Mouse (Mus musculus) CD4-positive helper T cell, adult 2 months (primary cell): ENCODE results near the gene Snx5.
A peak's percentile ranks its signal among the peaks of the same experiment; 100 is the strongest.

Experiments
- DNase-seq: peaks from one replicate; pipeline ENCODE4 v3.0.0-alpha.2; 2012; ENCODE audit warnings: low read depth, missing footprints, low spot score

The Snx5 gene

DNA sequence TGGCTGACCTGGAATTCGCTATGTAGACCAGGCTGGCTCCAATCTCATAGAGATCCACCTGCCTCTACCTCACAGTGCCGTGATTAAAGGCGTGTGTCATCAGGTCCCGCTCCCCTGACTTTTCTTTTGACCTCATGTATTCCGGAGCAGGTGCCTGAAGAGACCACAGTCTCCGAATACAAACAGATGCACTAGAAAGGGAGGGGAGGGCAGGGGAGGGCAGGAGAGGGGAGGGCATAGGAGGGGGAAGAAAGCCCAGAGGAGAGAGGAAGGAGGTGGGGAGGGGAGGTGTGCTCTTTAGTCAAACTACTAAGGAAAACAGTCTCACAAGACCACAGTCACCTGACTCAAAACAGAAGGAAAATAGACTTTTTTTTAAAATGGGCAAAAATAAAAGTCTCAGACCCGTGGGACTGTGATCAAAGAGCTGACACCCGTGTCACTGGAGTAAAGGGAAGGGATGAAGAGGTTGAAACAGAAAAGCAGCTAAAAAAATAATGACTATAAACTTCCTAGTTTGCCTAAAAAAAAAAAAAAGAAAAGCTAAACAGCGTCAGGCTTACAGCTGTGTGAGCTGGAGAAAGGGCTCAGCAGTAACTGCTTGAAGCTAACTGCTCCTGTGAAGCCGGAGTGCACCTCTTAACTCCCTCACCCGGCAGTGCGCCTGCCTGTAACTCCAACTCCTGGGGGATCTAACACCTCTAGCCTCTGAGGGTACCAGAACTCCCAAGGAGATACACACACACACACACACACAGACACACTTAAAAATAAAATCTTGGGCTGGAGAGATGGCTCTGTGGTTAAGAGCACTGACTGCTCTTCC, 42.0 kb downstream of the Snx5 start:
- peak; percentile 72 for DNase-seq

DNA sequence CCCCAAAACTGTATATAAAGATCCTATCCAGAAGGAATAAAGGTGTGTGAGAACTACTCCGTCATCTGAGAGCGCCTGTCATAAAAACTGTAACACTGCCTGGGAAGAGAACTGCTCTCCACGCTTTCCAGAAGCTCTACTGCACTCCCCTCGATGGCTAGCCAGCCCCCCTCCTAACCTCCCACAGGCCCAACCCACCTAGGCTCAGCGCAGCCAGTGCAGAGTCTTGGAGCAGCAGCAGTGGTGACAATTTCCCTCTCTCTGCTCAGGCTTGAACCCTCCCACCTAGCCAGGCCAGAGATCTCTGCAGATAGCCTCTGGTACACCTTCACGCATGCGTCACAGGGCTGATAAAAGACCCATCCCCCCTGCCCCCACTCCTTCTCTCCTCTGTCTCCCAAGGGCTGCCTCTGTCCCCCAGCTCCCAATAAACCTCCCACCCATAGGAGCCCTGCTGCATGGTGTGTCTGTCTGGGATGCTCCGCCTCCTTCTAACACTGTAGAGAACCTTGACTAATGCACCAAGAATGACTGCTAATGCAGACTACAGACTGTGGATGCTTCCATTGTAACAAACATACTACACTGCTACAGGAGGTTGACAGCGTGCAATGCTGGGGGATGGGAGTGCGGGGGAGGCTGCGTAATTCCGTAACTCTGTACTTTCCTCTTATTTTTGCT, 43.7 kb downstream of the Snx5 start:
- no peak for DNase-seq

DNA sequence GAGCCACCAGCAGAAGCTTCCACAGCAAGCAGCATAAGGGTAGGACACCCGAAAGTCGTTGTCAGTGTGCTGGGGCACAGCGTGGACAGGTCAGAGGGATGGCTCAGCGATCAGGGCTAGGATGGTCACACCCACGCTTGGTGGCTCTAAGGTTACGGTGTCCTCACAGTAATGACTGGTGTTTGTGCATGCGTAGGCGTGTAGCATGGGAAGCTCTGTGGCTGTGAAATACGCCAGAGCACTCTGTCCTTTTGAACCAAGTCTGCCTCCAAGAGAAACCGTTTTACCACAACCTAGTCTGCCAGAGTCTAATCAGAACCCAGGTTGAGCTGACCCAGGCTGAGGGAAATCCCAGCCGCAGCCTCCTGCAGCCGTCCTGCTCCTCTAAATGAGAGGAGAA, 46.4 kb downstream of the Snx5 start:
- DNase-seq: peak; percentile 61

DNA sequence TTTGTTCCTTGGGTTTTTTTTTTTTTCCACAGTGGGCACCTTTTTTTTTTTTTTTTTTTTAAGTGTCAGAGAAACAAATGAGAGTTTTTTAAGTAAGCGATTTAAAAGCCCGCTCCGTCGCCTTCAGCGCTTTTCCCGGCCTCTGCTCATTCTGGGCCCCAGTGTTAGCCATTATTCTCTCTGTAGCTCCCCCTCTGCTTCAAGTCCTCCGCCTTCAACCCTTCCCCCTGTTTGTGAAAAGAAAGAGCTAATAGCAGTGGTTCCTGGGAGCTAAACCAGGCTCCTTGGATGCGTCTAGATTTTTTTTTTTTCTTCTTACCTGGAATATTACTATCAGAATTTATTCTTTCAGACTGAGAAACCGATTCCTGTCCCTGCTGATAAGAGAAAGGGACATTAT, 55.1 kb downstream of the Snx5 start:
- no peak for DNase-seq

DNA sequence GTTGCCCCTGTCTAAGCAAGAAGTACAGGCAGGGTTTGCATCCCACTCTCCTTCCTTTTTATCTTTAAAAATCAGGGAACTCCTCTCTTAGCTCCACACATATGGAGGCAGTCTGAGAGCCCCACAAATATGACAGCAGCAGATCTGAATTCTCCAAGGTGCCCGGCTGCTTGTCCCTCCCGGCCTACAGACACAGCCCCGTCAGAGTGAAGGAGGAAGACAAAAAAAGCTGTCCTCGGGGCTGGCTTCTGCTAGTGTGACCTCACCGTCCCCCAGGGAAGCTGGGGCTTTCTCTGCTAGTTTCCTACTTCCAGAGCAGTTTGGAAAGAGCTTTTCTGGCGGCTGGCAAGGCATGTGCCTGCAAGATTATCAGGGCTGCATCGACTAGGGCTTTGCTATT, 55.5 kb downstream of the Snx5 start:
- DNase-seq: no peak

DNA sequence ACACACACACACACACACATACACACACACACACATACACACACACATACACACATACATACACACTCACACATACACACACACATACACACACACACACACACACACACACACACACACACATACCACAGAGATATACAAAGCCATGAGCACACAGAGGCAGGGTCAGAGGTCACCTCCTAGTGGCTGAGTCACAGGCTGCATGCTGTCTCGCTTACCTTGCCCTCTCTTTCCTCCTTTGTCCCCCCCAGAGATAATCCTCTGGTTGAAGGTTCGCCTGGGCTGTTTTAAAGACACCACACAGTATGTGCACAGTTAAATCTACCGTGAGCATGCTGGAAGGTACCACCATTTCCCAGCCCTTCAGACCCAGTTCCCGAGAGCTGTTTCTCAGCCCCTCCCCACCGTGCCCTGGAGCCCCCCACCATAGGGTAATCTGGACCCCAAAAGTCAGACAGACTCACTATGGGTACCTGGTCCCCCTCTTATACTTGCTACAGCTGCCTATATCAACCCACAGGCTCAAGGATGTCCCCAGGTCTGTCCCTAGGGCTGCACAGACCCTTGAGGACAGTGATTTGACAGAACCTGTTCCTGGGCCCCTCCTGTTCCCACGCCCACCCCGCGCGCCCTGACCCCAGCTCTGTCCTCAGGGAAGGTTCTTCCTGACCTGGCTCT, 56.1 kb downstream of the Snx5 start:
- DNase-seq: no peak

DNA sequence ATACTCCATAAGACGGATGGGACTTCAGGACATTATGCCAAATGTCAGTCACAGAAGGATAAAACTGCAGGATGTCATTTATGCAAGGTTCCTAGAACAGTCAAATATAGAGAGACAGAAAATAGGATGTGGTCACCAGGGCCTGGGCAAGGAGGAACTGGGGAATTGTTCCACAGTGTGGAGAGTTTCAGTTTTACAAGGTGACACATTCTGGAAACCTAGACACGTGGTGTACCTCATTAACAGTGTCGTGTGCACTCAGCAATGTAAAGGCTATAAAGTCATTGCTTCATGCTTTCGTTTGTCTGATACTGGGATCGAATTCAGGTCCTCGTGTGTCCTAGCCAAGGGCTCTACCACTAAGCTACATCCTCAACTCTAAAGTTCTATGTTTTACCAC, 56.9 kb downstream of the Snx5 start:
- peak; percentile 48 for DNase-seq

DNA sequence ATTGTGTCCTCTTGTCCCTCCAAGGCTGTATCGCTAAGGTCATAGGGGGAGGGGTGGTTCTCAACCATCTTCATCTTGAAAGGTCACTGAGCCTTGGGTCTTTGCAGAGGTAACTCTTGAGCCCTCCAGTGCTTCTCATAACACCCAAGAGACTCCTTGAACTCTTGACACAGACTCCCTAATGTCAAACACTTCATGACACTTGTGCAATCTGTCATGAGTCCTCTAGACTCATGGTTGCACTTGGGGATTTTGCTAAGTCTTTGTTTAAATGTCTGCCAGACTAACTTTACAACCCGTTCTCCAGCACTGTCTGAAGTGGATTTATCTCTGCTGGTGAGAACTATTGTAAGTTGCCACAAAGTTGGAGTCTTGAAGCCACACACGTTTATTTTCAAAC, 61.3 kb downstream of the Snx5 start:
- DNase-seq: no peak

DNA sequence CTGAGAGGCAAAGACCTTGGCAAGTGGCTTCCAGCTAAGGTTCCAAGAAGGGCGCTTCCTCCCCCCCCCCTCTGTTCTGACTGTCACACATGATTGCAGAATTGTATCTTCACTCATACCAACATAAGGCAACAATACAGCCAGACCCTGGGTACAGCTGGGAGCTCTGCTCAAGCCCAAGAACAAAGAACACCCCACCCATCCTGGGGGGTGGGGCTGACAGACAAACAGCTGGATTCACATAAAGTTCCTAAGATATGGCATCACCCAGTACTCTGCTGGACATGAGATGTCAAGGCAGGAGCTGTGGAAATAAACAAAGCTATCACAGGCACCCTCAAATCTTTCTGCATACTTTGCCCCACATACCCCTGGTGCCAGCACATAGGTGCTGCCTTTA, 63.3 kb downstream of the Snx5 start:
- DNase-seq: no peak

DNA sequence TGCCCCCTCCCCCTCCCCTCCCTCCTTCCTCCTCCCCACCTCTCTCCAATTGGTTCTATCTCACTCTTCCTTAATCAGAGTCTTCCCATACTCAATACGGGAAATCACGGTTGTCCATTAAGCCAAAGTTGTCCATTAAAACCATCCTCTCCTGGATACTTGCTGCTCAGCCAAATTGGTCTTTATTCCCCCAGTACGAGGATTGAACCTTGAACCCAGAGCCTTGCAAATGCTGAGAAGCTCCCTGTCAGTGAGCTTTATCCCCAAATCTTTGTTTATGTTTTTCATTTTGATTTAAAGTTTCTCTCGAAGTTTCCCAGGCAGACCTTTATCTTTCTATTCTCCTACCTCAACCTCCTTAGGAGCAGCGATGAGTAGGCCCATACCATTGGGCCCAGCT, 67.7 kb downstream of the Snx5 start:
- DNase-seq: no peak

DNA sequence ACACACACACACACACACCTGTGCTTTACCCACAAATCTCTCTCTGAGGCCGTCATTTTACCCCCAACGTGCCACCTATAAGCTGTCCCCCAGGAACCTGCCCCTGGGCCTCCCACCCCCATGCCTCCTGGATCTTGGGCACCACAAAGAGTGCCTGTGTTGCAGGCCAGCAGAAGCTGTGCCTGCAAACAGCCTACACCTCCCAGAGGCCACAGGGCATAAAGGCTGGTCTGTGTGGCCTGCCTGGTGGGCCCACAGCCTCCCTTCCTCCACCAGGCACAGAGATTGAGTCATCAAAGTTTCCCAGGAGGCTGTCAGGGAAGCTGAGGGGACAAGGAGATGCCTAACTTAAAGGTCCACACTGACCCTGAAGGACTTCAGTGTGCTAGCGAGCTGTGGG, 68.1 kb downstream of the Snx5 start:
- DNase-seq: no peak

DNA sequence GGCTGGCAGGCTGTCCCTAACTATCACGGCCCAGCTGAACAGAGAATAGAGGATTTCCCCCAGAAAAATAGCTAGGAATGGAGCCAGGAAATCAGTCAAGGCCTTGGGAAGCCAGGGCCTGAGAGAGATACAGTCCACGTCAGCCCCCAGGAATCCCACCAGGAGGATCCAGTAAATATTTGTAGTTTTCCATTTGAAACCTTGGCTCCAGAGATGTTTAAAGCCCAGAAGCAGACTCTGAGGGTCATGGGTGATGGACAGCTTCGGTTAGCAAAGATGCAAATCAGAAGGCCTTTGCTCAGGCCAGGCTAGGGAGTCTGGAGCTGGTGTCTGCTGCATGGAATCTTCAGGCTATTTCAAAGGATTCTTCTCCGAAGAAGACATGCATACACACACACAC, 68.6 kb downstream of the Snx5 start:
- no peak for DNase-seq
